Mouse (Mus musculus) liver, adult 2 months (tissue): ENCODE measurements around the gene Igll1. TPM values are rescaled to one million over a fixed set of nuclear protein-coding genes. Genes with fewer than 3 reads are reported as not detected.

ENCODE experiments used
- DNase-seq: peaks from one replicate; pipeline ENCODE4 v3.0.0-alpha.2; 2011; ENCODE audit warnings: low read depth, low spot score; ENCODE audit errors: extremely low read depth
- H3K27ac ChIP-seq: fragments of 200-500 bp; replicated peaks from 2 replicates; pipeline ENCODE4 v1.5.1; 2012; ENCODE audit warnings: low read depth, mild to moderate bottlenecking, control low read depth, inconsistent platforms, low read length; ENCODE audit not compliant: insufficient read depth
- H3K27me3 ChIP-seq: fragments of 200-500 bp; 2 replicates; pipeline ENCODE4 v1.6.1; 2012; ENCODE audit warnings: mild to moderate bottlenecking, moderate library complexity, low read length, inconsistent platforms; ENCODE audit not compliant: control insufficient read depth, insufficient read depth
- H3K36me3 ChIP-seq: fragments of 200-500 bp; 2 replicates; pipeline ENCODE4 v1.6.1; 2012; ENCODE audit warnings: low read length, inconsistent platforms; ENCODE audit not compliant: control insufficient read depth, insufficient read depth
- H3K4me1 ChIP-seq: fragments of 200-500 bp; 2 replicates; pipeline ENCODE4 v1.6.1; 2011; ENCODE audit warnings: low read length; ENCODE audit not compliant: control insufficient read depth, insufficient read depth
- H3K4me3 ChIP-seq: fragments of 200-500 bp; 2 replicates; pipeline ENCODE4 v1.5.1; 2011; ENCODE audit warnings: low read depth, mild to moderate bottlenecking, control low read depth, low read length, moderate library complexity; ENCODE audit not compliant: insufficient read depth
- H3K79me2 ChIP-seq: fragments of 200-500 bp; 2 replicates; pipeline ENCODE4 v1.6.1; 2012; ENCODE audit warnings: inconsistent platforms, mild to moderate bottlenecking, low read length, moderate library complexity; ENCODE audit not compliant: control insufficient read depth, insufficient read depth
- H3K9ac ChIP-seq: fragments of 200-500 bp; 2 replicates; pipeline ENCODE4 v1.6.1; 2012; ENCODE audit warnings: low read depth, mild to moderate bottlenecking, control low read depth, inconsistent platforms, low read length
- CTCF ChIP-seq: fragments of 200-500 bp; IDR thresholded peaks from 2 replicates; pipeline ENCODE4 v1.5.1; 2011; ENCODE audit warnings: low read depth, low read length, control low read depth
- POLR2A ChIP-seq: fragments of 200-500 bp; IDR thresholded peaks from 2 replicates; pipeline ENCODE4 v1.6.1; 2011; ENCODE audit warnings: low read length, control low read depth; ENCODE audit not compliant: insufficient read depth; ENCODE audit errors: extremely low read depth
- WGBS: fragments of 180-500 bp; shearing (Covaris S2); methylation state at CpG from one replicate; pipeline ENCODE4 v1.1.7; 2018; 5-methylcytosine and 5-hydroxymethylcytosine counted together
- polyA plus RNA-seq: library from polyadenylated mRNA; depleted of rRNA; stranded (reverse); fragments of >200 nt; gene quantifications from 2 replicates; pipeline ENCODE4 v1.2.3, GENCODE M21; 2012; rRNA removed
- total RNA-seq: library from RNA; depleted of rRNA; stranded (reverse); fragments of >200 nt; gene quantifications from 2 replicates; pipeline ENCODE4 v1.2.3, GENCODE M21; 2014; rRNA removed

Gene Igll1
- total RNA-seq (not detected in 2 replicates), polyA plus RNA-seq (not detected in 2 replicates)

DNA sequence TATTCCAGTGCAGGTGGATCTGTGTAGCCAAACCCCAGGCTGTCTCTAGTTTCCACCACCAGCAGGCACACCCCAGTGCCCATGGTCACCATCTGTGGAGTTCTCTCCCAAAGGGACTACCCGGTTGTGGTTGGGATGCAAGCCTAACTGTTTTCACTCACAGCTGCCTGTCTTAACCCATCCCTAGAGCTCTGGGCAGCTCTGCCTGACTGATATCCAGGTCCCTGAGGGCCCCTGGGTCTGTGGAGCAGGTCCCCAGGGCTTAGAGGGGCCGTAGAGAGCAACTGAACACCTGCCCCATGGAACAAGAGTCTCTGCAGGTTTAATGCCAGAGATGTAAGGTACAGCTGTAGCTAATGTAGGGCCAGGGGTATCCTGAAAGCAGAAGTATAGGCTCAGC is at the start of gene Igll1:
TSS of gene Igll1 (minus strand) at position 8 of the 400 bp plus-strand sequence.
- Histone ChIP-seq H3K4me1 (no peaks in the 10 kb centered on the region), H3K27me3 (no peaks in the 10 kb centered on the region), H3K9ac (no peak within 1 kb of the TSS), H3K4me3 (no peak within 1 kb of the TSS), H3K79me2 (no peaks in the 10 kb centered on the region), H3K36me3 (no peaks in the 10 kb centered on the region), H3K27ac (no peak within 1 kb of the TSS)
- 90% methylated on average over 2 of the region's 2 CpGs for WGBS
- DNase-seq, result no peak
- TF ChIP-seq CTCF (no peak), POLR2A (no peak)

DNA sequence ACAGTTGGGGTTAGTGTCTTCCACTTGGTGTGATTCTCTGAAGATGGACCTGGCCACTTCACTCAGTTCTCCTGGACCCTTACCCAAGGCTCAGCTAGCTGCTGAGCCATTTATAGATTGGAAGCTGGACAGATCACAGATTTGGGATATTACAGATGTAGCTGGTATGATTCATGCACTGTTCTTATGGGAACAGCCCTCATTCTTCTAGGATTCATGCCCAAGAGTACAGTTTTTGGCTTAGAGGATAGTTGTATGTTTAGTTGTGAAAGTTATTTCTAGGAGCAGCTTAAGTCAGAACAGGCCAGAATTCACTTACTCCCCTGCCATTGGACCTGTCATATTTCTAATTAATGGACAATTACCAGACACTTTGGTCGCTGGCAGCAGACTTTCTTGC is 49.7 kb upstream of the Igll1 start:
- no peak overlapping the region for H3K9ac ChIP-seq
- H3K4me3 ChIP-seq, result no peak overlapping the region
- 84% methylated on average over 1 of the region's 1 CpGs for WGBS
- H3K27me3 ChIP-seq, result no peaks in the 10 kb centered on the region
- DNase-seq, result no peak
- H3K36me3 ChIP-seq, result peaks cover 6% of the 10 kb centered on the region; the same call in 1 of the 2 replicates
- H3K4me1 ChIP-seq, result no peaks in the 10 kb centered on the region
- TF ChIP-seq POLR2A (no peak), CTCF (no peak)
- H3K79me2 ChIP-seq, result no peaks in the 10 kb centered on the region
- H3K27ac ChIP-seq, result no peak overlapping the region

DNA sequence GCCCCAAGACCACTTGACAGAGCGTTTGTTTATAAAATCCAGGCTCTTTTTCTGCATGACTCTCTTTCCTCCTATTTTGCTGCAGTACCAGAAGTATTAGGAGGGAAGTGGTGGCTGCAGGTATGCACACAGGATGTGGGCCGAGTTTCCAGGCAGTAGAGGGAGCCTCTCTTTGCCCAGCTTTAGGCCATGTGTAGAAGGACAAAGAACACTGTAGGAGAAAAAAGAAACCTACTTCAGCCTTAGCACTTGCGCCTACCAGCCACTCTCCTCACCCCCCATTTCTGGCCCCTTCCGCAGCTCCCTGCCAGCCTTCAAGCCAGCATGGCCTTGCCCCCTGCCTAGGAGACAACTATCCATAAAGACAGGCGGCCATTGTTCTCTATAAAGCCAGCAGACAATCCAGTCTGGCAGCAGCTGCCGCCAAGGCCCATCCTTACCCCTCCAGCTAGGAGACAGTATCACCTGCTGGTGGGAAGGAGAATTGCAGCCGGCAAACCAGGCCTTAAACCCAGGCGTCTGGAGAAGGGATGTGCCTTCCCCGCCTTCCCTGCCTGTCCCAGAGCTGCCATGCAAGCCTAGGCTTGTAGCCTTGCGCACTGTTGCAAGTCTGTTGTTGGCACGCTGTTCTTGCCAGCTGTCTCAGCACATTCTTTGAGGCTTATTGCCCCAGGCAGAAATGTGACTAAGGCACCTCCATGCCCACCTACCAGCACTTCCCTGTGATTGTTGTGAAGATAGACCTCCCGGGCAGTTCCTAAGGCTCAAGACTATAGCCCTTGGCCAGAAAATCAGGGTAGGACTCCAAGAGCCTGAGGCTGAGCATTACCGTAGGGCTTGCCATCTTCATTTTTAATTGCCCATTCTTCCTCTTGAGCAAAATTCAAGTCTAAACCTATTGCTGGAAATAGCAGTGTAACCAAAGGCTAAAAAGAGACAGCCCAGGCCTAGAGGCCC is 48.1 kb upstream of the Igll1 start:
- Histone ChIP-seq H3K79me2 (no peaks in the 10 kb centered on the region), H3K27ac (no peak overlapping the region), H3K4me3 (no peak overlapping the region), H3K36me3 (peaks cover 2% of the 10 kb centered on the region; the same call in 1 of the 2 replicates), H3K27me3 (no peaks in the 10 kb centered on the region), H3K9ac (no peak overlapping the region), H3K4me1 (no peaks in the 10 kb centered on the region)
- WGBS, result 59% methylated on average over 13 of the region's 13 CpGs
- TF ChIP-seq CTCF (peak; percentile 98), POLR2A (no peak)
- DNase-seq, result peak; percentile 43

DNA sequence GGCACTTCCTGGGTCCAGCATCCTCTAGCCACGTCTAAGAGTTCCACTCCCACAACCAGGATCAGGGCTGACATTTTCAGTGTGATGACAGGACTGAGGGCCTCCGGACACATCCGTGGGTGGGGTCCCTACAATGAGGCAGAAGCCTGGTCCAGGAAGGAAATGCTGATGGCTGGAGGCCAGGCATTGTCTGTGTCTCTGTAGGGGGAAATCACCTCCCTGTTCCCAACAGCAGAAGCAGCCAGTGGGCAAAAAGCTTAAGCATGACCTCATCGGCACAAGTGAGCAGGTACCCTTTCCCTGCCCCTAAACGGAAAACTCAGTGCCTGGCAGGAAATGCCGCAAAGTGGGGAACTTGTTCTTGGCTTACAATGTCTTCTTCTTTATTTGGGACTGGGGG is 44.0 kb upstream of the Igll1 start:
- Histone ChIP-seq H3K79me2 (no peaks in the 10 kb centered on the region), H3K36me3 (peaks cover 11% of the 10 kb centered on the region; the same call in 1 of the 2 replicates), H3K27ac (peak overlapping the region; percentile 72), H3K27me3 (no peaks in the 10 kb centered on the region), H3K4me3 (no peak overlapping the region), H3K9ac (no peak overlapping the region), H3K4me1 (peaks cover 2% of the 10 kb centered on the region; the same call in 1 of the 2 replicates)
- WGBS, result 65% methylated on average over 6 of the region's 6 CpGs
- TF ChIP-seq CTCF (no peak), POLR2A (no peak)
- DNase-seq, result peak; percentile 16

DNA sequence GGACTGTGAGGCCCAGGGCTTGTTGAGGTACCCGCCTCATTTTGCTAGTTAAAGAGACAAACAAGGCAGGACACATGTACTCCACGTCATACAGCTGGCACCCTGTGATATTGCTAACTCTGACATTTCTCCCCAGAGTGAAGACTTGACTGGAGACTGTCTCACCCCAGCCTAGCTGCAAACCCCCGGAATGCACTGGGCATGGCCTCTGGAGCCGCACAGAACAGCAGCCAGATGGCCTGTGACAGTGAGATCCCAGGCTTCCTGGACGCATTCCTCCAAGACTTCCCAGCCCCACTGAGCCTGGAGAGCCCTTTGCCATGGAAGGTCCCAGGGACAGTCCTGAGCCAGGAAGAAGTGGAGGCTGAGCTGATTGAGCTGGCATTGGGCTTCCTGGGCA is 39.4 kb upstream of the Igll1 start:
- Histone ChIP-seq H3K27ac (no peak overlapping the region), H3K9ac (no peak overlapping the region), H3K4me1 (peaks cover 2% of the 10 kb centered on the region; the same call in 1 of the 2 replicates), H3K4me3 (no peak overlapping the region), H3K27me3 (no peaks in the 10 kb centered on the region), H3K79me2 (peaks cover 4% of the 10 kb centered on the region; the same call in 1 of the 2 replicates), H3K36me3 (peaks cover 11% of the 10 kb centered on the region; the same call in 1 of the 2 replicates)
- DNase-seq, result no peak
- no peak for TF ChIP-seq POLR2A
- no peak for TF ChIP-seq CTCF
- WGBS, result 85% methylated on average over 5 of the region's 5 CpGs
